Mouse (Mus musculus): ENCODE measurements around the gene Calr4. TPM values are rescaled to one million over a fixed set of nuclear protein-coding genes. Genes with fewer than 3 reads are reported as not detected.

Gene Calr4
- polyA plus RNA-seq, 1 experiment from 2014 or later, result 0.24 TPM

DNA sequence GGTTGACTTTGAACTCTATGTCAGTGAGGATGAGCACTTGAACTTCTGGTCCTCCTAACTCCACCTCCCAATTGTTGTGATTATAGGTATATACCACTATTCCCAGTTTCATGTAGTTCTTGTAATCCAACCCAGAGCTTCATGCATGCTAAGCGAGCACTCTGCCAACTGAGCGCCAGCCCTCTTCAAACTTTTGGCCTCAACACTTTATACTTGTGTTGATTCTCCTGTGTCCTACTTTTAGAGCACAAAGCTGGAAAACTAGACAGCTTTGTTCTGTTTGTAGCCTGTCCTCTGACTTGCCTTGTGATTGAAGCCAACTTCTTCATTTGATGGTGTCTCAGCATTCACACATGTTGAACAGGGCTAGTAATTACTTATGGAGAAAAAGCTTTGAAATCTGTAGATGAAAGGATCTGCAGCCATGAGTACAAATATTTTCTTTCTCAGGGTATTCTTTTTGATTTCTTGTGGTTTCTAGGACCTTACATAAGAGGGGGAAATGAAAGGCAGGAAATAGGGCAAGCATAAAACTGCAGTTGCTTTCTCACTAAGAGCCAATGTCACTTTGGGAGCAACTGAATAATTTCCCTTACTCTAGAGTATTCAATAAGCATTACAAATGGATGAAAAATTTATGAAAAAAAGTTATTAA lies 39.4 kb downstream of the Calr4 start:
- H3K27ac ChIP-seq (replicated peaks; ENCODE audit: low read depth, low read length), result no peak overlapping the region
- ATAC-seq (ENCODE audit: low read depth) (no peak), DNase-seq (ENCODE audit: low spot score) (no peak)
- WGBS, result 74% methylated on average over 2 of the region's 2 CpGs
- no peaks in the 10 kb centered on the region for H3K36me3 ChIP-seq (ENCODE audit: control insufficient read depth, insufficient read depth, low read length)
- no peaks in the 10 kb centered on the region for H3K4me1 ChIP-seq (ENCODE audit: control insufficient read depth, insufficient read depth, low read length)
- no peak overlapping the region for H3K9ac ChIP-seq (ENCODE audit: low read depth, low read length)
- no peak overlapping the region for H3K4me2 ChIP-seq (ENCODE audit: low read depth, low read length)
- H3K27me3 ChIP-seq (replicated peaks; ENCODE audit: control insufficient read depth, insufficient read depth, low read length), result no peaks in the 10 kb centered on the region
- H3K9me3 ChIP-seq (ENCODE audit: control insufficient read depth, low read length), result no peaks in the 10 kb centered on the region
- H3K4me3 ChIP-seq (ENCODE audit: low read depth, low read length), result no peak overlapping the region

DNA sequence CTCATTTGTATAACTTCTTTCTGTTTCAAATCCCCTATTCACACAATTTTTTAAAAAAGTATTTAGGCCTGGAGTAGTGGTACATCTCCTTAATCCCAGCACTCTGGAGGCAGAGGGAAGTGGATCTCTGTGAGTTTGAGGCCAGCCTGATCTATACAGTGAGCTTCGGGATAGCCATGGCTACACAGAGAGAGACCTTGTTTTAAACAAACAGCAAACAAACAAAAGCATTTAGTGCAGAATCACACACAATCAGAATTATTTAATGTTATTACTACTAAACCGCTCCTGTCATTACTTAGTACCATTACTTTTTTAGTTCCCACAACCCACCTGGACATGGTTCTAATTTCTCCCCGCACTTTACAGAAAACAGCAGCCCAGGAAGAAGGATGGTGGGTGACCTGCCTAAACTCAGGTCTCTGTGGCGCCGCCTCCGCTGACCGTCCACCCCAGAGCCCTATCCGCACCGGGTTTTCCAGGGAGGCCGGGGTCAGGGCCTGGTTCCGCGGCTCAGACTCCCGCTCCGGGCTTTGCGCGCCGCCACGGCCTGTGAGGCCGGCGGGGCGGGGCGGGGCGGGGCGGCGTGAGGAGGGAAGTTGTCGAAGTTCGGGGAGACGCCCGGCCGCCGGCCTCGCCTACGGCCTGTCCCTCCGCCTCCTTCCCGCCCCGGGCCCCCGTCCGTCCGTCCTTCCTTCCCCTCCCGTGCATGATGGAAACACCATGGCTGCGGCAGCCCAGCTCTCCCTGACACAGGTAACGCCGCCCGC lies 45.6 kb downstream of the Calr4 start, which contains the start of gene Eps15:
Eps15 (plus strand) TSS at position 580 of the 770 bp plus-strand sequence.
- WGBS, result 8% methylated on average over 12 of the region's 44 CpGs

DNA sequence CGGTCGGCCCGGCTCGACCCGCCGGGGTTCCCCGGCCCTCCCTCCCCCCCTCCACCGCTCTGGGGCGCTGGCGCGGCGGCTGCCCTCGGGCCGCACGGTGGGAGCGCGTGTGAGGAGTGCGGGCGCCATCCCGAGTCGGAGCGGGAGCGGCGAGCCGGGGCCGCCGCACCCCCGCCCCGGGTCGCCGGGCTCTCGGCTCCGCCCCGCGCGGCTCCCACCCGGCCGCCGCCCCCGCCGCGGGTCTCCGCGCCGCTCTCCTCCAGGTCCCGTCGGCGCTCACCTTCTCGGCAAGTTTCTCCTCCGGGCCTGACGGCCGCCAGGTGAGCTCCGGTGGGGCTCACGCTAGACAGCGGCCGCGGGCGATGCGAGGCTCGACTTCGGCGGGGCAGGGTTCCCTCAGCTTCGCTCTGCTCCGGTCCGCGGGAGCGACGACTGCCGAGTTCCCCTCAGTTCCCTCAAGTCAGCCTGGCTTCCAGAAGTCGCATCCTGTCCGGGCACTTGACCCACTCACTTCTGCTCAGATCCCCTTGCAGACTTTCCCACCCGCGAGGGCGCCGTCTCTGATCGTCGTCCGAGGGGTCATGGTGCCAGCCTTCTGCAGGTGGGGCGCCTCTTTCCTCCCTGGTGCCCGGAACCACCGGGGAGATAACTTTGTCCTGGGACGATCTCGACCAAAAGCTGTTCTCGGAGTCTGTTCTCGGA lies 46.3 kb downstream of the Calr4 start:
- H3K4me2 ChIP-seq (ENCODE audit: low read depth, low read length), result peak overlapping the region; percentile 87
- no peaks in the 10 kb centered on the region for H3K27me3 ChIP-seq (replicated peaks; ENCODE audit: control insufficient read depth, insufficient read depth, low read length)
- H3K9ac ChIP-seq (ENCODE audit: low read depth, low read length), result peak overlapping the region; percentile 87
- peaks cover 12% of the 10 kb centered on the region; the same call in 1 of the 2 replicates for H3K4me1 ChIP-seq (ENCODE audit: control insufficient read depth, insufficient read depth, low read length)
- WGBS, result under 1% methylated on average over 35 of the region's 85 CpGs
- no peaks in the 10 kb centered on the region for H3K36me3 ChIP-seq (ENCODE audit: control insufficient read depth, insufficient read depth, low read length)
- H3K4me3 ChIP-seq (ENCODE audit: low read depth, low read length), result peak overlapping the region; percentile 85
- H3K27ac ChIP-seq (replicated peaks; ENCODE audit: low read depth, low read length), result peak overlapping the region; percentile 84
- peak; percentile 38 for DNase-seq (ENCODE audit: low spot score)
- no peaks in the 10 kb centered on the region for H3K9me3 ChIP-seq (ENCODE audit: control insufficient read depth, low read length)
- peak; percentile 89 for ATAC-seq (ENCODE audit: low read depth)

More for the DNA sequence above, 45.6 kb downstream of the Calr4 start, which contains the start of gene Eps15:
- Histone ChIP-seq H3K4me3 (ENCODE audit: low read depth, low read length) (peak within 1 kb of the TSS; percentile 85), H3K4me1 (ENCODE audit: control insufficient read depth, insufficient read depth, low read length) (peaks cover 12% of the 10 kb centered on the region; the same call in 1 of the 2 replicates), H3K27me3 (replicated peaks; ENCODE audit: control insufficient read depth, insufficient read depth, low read length) (no peaks in the 10 kb centered on the region), H3K9ac (ENCODE audit: low read depth, low read length) (peak within 1 kb of the TSS; percentile 87), H3K4me2 (ENCODE audit: low read depth, low read length) (peak within 1 kb of the TSS; percentile 87), H3K9me3 (ENCODE audit: control insufficient read depth, low read length) (no peaks in the 10 kb centered on the region), H3K27ac (replicated peaks; ENCODE audit: low read depth, low read length) (peak within 1 kb of the TSS; percentile 84), H3K36me3 (ENCODE audit: control insufficient read depth, insufficient read depth, low read length) (no peaks in the 10 kb centered on the region)
- peak; percentile 95 for DNase-seq (ENCODE audit: low spot score)
- ATAC-seq (ENCODE audit: low read depth), result peak; percentile 97

DNA sequence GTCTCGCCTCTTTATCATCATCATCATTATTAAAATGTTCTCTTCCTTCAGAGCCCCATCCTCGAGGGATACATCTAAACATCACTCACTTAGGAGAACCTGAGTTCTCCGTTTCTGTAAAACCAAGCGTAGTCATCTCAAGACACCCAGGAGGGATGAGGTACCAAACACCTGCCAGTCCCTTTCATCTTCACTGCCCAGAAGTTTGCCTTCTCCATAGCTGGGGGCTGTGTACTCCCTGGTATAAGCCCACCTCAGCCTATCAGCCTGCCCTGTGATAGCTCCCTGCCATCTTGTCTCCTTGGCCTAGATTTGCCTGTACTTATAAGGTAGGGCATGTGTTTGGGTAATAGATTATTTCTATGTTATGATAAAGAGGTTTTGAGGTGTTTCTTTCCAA lies 46.9 kb downstream of the Calr4 start:
- Histone ChIP-seq H3K9ac (ENCODE audit: low read depth, low read length) (peak overlapping the region; percentile 87), H3K36me3 (ENCODE audit: control insufficient read depth, insufficient read depth, low read length) (no peaks in the 10 kb centered on the region), H3K4me2 (ENCODE audit: low read depth, low read length) (peak overlapping the region; percentile 87), H3K9me3 (ENCODE audit: control insufficient read depth, low read length) (no peaks in the 10 kb centered on the region), H3K4me1 (ENCODE audit: control insufficient read depth, insufficient read depth, low read length) (peaks cover 12% of the 10 kb centered on the region; the same call in 1 of the 2 replicates), H3K27ac (replicated peaks; ENCODE audit: low read depth, low read length) (no peak overlapping the region), H3K27me3 (replicated peaks; ENCODE audit: control insufficient read depth, insufficient read depth, low read length) (no peaks in the 10 kb centered on the region), H3K4me3 (ENCODE audit: low read depth, low read length) (peak overlapping the region; percentile 85)
- DNase-seq (ENCODE audit: low spot score), result no peak
- 9% methylated on average over 4 of the region's 4 CpGs for WGBS
- ATAC-seq (ENCODE audit: low read depth), result no peak

DNA sequence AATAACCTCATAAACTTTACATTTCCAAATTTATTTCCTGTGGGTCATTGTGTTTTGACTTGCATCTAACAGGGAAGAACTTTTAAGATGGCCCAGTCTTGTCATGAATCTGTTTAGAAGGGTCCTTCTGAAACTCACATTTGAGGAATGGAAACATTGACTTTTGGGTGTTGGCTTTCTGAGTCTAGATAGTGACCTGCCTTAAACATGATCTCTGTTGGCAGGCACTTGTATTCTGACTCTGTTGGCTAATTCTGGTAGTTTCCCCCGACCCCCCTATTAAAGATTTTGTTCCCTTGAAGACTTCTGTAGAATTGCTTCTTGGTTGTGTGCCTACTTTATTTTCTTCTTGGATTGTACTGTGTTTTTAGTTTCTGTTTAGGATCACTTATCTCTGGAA lies 47.7 kb downstream of the Calr4 start:
- Histone ChIP-seq H3K27ac (replicated peaks; ENCODE audit: low read depth, low read length) (no peak overlapping the region), H3K4me3 (ENCODE audit: low read depth, low read length) (no peak overlapping the region), H3K9ac (ENCODE audit: low read depth, low read length) (no peak overlapping the region), H3K4me2 (ENCODE audit: low read depth, low read length) (peak overlapping the region; percentile 23; the same call in 1 of the 2 replicates), H3K36me3 (ENCODE audit: control insufficient read depth, insufficient read depth, low read length) (no peaks in the 10 kb centered on the region), H3K4me1 (ENCODE audit: control insufficient read depth, insufficient read depth, low read length) (peaks cover 12% of the 10 kb centered on the region; the same call in 1 of the 2 replicates), H3K27me3 (replicated peaks; ENCODE audit: control insufficient read depth, insufficient read depth, low read length) (no peaks in the 10 kb centered on the region), H3K9me3 (ENCODE audit: control insufficient read depth, low read length) (no peaks in the 10 kb centered on the region)
- WGBS, result 76% methylated on average over 1 of the region's 1 CpGs
- DNase-seq (ENCODE audit: low spot score), result no peak
- no peak for ATAC-seq (ENCODE audit: low read depth)

DNA sequence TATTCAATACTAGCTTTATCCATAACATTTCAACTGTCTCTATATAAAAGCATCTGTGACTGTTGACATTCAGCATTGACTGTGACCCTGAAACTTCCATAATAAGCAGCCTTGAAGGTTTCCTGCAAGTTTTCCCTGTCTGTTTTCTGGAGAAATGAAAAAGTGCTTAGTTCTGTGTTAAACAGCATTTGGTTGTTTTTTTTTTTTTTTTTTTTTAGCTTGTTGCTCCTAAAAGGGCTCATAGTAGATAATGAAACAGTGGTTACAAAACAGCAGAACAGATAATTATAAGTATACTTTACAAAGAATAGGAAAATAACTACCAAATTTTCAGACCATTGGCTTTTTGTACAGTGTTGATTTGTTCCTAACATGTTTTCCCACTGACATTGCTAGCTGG lies 60.3 kb downstream of the Calr4 start:
- Histone ChIP-seq H3K27ac (replicated peaks; ENCODE audit: low read depth, low read length) (no peak overlapping the region), H3K36me3 (ENCODE audit: control insufficient read depth, insufficient read depth, low read length) (peaks cover 5% of the 10 kb centered on the region; the same call in 1 of the 2 replicates), H3K9ac (ENCODE audit: low read depth, low read length) (no peak overlapping the region), H3K4me1 (ENCODE audit: control insufficient read depth, insufficient read depth, low read length) (no peaks in the 10 kb centered on the region), H3K27me3 (replicated peaks; ENCODE audit: control insufficient read depth, insufficient read depth, low read length) (no peaks in the 10 kb centered on the region), H3K4me2 (ENCODE audit: low read depth, low read length) (no peak overlapping the region), H3K4me3 (ENCODE audit: low read depth, low read length) (no peak overlapping the region), H3K9me3 (ENCODE audit: control insufficient read depth, low read length) (no peaks in the 10 kb centered on the region)
- DNase-seq (ENCODE audit: low spot score) (no peak), ATAC-seq (ENCODE audit: low read depth) (no peak)

DNA sequence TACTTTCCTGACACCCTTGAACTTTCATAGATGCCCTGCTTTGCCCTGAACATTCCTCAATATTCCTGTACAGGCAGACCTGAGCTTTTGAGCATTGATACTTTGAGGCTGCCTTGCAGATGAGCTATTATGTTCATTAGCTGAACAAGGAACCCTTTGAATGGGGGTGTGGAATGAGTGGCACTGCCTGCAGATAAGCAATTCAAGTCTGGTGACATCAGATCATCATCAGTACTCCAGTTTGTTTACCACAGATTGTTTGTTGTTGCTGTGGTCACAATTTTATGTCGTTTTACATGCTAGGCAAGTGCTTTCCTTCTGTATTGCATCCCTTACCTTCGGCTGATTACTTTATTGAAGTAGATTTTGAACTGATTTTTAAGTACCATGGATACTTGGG lies 62.2 kb downstream of the Calr4 start:
- ATAC-seq (ENCODE audit: low read depth) (no peak), DNase-seq (ENCODE audit: low spot score) (no peak)
- Histone ChIP-seq H3K9me3 (ENCODE audit: control insufficient read depth, low read length) (no peaks in the 10 kb centered on the region), H3K36me3 (ENCODE audit: control insufficient read depth, insufficient read depth, low read length) (peaks cover 5% of the 10 kb centered on the region; the same call in 1 of the 2 replicates), H3K27ac (replicated peaks; ENCODE audit: low read depth, low read length) (no peak overlapping the region), H3K27me3 (replicated peaks; ENCODE audit: control insufficient read depth, insufficient read depth, low read length) (no peaks in the 10 kb centered on the region), H3K9ac (ENCODE audit: low read depth, low read length) (no peak overlapping the region), H3K4me1 (ENCODE audit: control insufficient read depth, insufficient read depth, low read length) (no peaks in the 10 kb centered on the region), H3K4me2 (ENCODE audit: low read depth, low read length) (no peak overlapping the region), H3K4me3 (ENCODE audit: low read depth, low read length) (no peak overlapping the region)
- WGBS, result 77% methylated on average over 2 of the region's 2 CpGs

DNA sequence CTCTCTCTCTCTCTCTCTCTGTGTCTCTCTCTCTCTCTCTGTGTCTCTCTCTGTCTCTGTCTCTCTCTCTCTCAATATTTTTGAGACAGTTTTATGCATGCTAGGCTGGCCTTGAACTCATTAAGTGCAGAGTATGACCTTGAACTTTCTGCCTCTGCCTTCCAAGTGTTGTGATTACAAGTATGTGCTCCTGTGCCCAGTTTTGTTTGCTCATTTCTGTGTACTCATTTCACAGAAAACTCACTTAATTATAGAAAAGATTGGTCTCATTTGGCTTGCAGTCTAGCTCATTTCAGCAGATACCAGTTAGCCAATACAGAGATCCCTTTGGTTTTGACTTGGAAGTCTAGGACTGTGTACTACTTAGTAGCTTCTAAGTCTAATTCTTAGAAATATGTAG lies 64.9 kb downstream of the Calr4 start:
- ATAC-seq (ENCODE audit: low read depth) (no peak), DNase-seq (ENCODE audit: low spot score) (no peak)
- Histone ChIP-seq H3K36me3 (ENCODE audit: control insufficient read depth, insufficient read depth, low read length) (peaks cover 5% of the 10 kb centered on the region; the same call in 1 of the 2 replicates), H3K27me3 (replicated peaks; ENCODE audit: control insufficient read depth, insufficient read depth, low read length) (no peaks in the 10 kb centered on the region), H3K9me3 (ENCODE audit: control insufficient read depth, low read length) (no peaks in the 10 kb centered on the region), H3K9ac (ENCODE audit: low read depth, low read length) (no peak overlapping the region), H3K4me2 (ENCODE audit: low read depth, low read length) (no peak overlapping the region), H3K4me1 (ENCODE audit: control insufficient read depth, insufficient read depth, low read length) (no peaks in the 10 kb centered on the region), H3K27ac (replicated peaks; ENCODE audit: low read depth, low read length) (no peak overlapping the region), H3K4me3 (ENCODE audit: low read depth, low read length) (no peak overlapping the region)

Data from embryonic facial prominence, embryonic 14.5 days (tissue).